Mouse (Mus musculus): Measurements from ENCODE around the gene Foxa1.

DNA sequence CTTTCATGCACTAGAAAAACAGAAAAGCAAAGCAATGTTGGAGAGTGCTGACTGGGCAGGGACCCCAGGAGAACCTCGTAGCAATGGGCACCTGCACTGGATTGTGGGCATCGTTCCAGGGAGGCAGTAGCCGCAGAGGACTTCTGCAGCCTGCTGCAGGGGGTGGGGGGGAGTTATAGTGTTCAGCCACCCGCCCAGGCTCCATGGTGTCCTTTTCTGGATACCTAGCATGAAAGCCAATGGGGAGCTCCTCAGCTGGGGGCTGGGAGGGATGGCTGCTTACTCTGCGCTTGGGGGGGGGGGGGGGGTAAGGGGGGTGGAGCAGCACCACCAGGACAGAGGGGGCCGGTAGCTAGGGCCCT lies 12.2 kb downstream of the Foxa1 start:
- TF ChIP-seq CTCF (IDR thresholded peaks at IDR 0.05; ENCODE audit: extremely low read depth, insufficient read depth, low read length) (no peak), POLR2A (IDR thresholded peaks at IDR 0.05; ENCODE audit: extremely low read depth, insufficient read depth, low read length) (no peak)

Data from cortical plate, adult 2 months (tissue).